Mouse (Mus musculus): Measurements from ENCODE around the gene Gne.

The Gne gene

GRCm38 (mm10) chr4:44024241-44024640 lies 59.7 kb downstream of the Gne start:
- WGBS: 97% methylated on average over 6 of the region's 6 CpGs

- WGBS: 95% methylated on average over 9 of the region's 9 CpGs
Measured at GRCm38 (mm10) chr4:44023681-44024080, 60.3 kb downstream of the Gne start.

GRCm38 (mm10) chr4:44022766-44023165 lies 61.2 kb downstream of the Gne start:
- 88% methylated on average over 11 of the region's 11 CpGs for WGBS

- 76% methylated on average over 4 of the region's 4 CpGs for WGBS
Measured at GRCm38 (mm10) chr4:44022323-44022722, 61.7 kb downstream of the Gne start.

- 87% methylated on average over 12 of the region's 12 CpGs for WGBS
Measured at GRCm38 (mm10) chr4:44016791-44017190, 67.2 kb downstream of the Gne start.

- 84% methylated on average over 4 of the region's 4 CpGs for WGBS
Measured at GRCm38 (mm10) chr4:44016071-44016470, 67.9 kb downstream of the Gne start.

- 18% methylated on average over 11 of the region's 11 CpGs for WGBS
Measured at GRCm38 (mm10) chr4:44013391-44014070, 70.4 kb downstream of the Gne start.

GRCm38 (mm10) chr4:44012376-44013367 lies 71.3 kb downstream of the Gne start:
- WGBS: under 1% methylated on average over 77 of the region's 77 CpGs

GRCm38 (mm10) chr4:44011799-44012198 lies 72.2 kb downstream of the Gne start:
- 81% methylated on average over 3 of the region's 3 CpGs for WGBS

GRCm38 (mm10) chr4:44010893-44011292 lies 73.1 kb downstream of the Gne start:
- 44% methylated on average over 2 of the region's 2 CpGs for WGBS

- WGBS: 85% methylated on average over 1 of the region's 1 CpGs
Measured at GRCm38 (mm10) chr4:44010176-44010575, 73.8 kb downstream of the Gne start.

GRCm38 (mm10) chr4:44004623-44005409 lies 79.2 kb downstream of the Gne start:
- WGBS: 74% methylated on average over 3 of the region's 3 CpGs

- 88% methylated on average over 5 of the region's 5 CpGs for WGBS
Measured at GRCm38 (mm10) chr4:44004126-44004525, 79.9 kb downstream of the Gne start, which contains the start of gene Clta. TSS of gene Clta (plus strand) at chr4:44004452.

GRCm38 (mm10) chr4:44003622-44004021 lies 80.4 kb downstream of the Gne start:
- 89% methylated on average over 6 of the region's 6 CpGs for WGBS

- 86% methylated on average over 2 of the region's 2 CpGs for WGBS
Measured at GRCm38 (mm10) chr4:43994342-43994741, 89.6 kb downstream of the Gne start.

GRCm38 (mm10) chr4:43993072-43993471 lies 90.9 kb downstream of the Gne start:
- 94% methylated on average over 11 of the region's 11 CpGs for WGBS

- WGBS: 95% methylated on average over 3 of the region's 3 CpGs
Measured at GRCm38 (mm10) chr4:43988976-43989375, 95.0 kb downstream of the Gne start.

GRCm38 (mm10) chr4:43984326-43984725 lies 99.7 kb downstream of the Gne start:
- WGBS: 95% methylated on average over 19 of the region's 19 CpGs

Data from cerebral cortex, adult 2 months (tissue).